In genomic region chr17:10377606-10378005, GRCm38 (mm10) we compare ENCODE assay signal across 14 mouse cellular contexts.
"Had no signal": no experiment of that assay in that cellular context is flagged by ENCODE, and none has a peak within 500 bp of the region (broad histone marks: within the 10 kb centered on the region; RNA-seq: fewer than 3 reads in every experiment).

No protein-coding gene starts in this region.

- H3K9ac ChIP-seq: limb, embryonic 13.5 days; liver, embryonic 14.5 days; midbrain, embryonic 12.5 days; neural tube, embryonic 13.5 days; stomach, embryonic 15.5 days had no signal

- H3K36me3 ChIP-seq: limb, embryonic 13.5 days; midbrain, embryonic 12.5 days; neural tube, embryonic 13.5 days; stomach, embryonic 15.5 days had no signal

- ATAC-seq: midbrain, embryonic 16.5 days had no signal

- DNase-seq: kidney, postnatal 10 days; kidney, postnatal 4 days; left cerebral cortex, postnatal 4 days; lung, adult 18-20 months; retina, postnatal 1 day; right cerebral cortex, postnatal 14 days; thymus, adult 2 months; thymus, postnatal 25 days had no signal

- H3K27me3 ChIP-seq: neural tube, embryonic 13.5 days; stomach, embryonic 15.5 days had no signal

- H3K4me2 ChIP-seq: limb, embryonic 13.5 days; midbrain, embryonic 12.5 days; neural tube, embryonic 13.5 days; stomach, embryonic 15.5 days had no signal

- H3K4me1 ChIP-seq: stomach, embryonic 15.5 days had no signal

- H3K9me3 ChIP-seq: limb, embryonic 13.5 days; midbrain, embryonic 12.5 days; neural tube, embryonic 13.5 days; stomach, embryonic 15.5 days had no signal

- H3K4me3 ChIP-seq: limb, embryonic 13.5 days; midbrain, embryonic 12.5 days; neural tube, embryonic 13.5 days; stomach, embryonic 15.5 days had no signal

- H3K27ac ChIP-seq: limb, embryonic 13.5 days; liver, embryonic 14.5 days; midbrain, embryonic 12.5 days; neural tube, embryonic 13.5 days; stomach, embryonic 15.5 days had no signal
